Mouse (Mus musculus): Measurements from ENCODE around the gene Tnrc6b.
"Not testable (repeated sequence)": the region's sequence is repeated elsewhere in the genome, so short reads cannot be mapped to it uniquely, and the experiment has no call there.

Tnrc6b gene

DNA sequence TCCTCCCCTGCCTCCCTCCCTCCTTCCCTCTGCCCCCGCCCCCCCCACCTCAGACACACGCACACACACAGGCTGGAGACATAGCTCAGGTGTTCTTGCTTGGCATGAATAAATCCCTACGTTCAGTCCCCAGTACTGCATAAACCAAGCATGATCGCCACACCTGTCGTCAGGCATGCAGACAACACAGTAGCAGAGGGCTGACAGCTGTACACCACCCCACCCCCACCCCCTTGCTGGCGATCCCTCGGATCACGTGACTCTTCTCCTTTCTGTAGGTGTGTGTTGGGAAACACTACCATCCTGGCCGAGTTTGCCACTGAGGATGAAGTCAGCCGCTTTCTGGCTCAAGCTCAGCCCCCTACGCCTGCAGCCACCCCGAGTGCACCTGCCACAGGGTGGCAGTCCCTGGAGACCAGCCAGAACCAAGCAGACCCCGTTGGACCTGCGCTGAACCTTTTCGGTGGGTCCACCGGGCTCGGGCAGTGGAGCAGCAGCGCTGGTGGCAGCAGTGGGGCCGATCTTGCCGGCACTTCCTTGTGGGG lies 217.8 kb downstream of the Tnrc6b start:
- DNase-seq: no peak

DNA sequence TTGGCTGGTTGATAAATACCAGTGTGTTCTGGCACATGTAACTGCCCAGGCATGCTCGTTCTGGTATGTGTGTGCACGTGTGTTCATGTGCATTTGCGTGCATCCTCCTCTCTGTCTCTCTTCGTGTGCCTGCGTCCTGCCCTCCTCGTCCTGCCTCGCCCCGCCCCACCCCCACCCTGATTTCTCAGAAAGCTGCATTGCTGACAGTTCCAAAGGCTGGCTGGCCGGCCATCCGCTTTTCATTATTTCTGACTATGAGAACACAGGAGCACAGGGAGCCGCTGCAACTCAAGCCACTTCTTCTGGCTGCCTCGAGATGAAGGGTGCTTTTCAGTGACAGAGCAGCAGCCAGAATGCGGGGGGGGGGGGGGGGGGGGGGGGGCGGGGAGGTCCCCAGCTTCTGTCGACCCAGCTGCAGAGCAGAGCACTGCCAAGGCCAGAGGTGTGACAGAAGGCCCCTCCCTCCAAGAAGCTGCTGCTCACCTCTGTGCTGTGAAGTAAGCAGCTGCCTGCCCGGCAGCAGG lies 219.0 kb downstream of the Tnrc6b start:
- no peak for DNase-seq

- not testable (repeated sequence) for DNase-seq
These were observed 219.7 kb downstream of the Tnrc6b start for GRCm38 (mm10) chr15:80930676-80931320.

- DNase-seq: no peak
These were observed 220.3 kb downstream of the Tnrc6b start for GRCm38 (mm10) chr15:80931345-80931960.

DNA sequence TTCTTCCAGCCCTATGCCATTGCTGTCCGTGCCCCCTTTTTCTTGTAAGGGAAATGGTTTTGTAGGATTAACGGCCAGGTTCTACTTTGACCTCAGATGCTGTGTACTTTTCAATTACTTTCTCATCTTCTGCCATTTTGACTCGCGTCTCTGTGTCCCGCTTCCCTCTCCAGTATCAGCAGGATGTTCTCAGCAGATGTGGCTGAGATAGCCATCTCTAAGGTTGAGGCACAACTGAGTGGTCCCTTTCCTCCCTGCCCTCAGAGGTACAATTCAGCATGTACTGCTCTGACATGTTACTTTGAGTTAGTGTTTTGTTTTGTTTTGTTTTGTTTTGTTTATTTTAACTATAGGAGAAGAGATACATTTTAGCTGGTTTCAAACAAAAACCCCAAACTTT lies 223.7 kb downstream of the Tnrc6b start:
- no peak for DNase-seq

DNA sequence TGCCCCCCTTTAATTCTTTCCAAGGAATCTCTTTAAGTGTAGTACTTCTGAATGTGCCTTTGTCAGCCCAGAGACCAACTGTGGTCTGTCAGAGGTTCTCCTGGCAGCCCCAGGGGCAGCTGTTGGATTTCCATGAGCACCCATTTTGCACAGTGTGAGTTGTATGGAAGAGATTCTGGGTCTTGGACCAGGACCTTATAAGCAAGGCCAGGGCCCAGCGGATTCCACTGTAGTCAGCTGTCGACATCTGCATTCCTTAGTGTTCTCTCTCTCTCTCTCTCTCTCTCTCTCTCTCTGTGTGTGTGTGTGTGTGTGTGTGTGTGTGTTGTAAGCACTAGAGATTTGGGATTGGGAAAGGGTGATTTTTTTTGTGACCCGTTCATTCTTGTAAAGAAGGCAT lies 225.6 kb downstream of the Tnrc6b start:
- no peak for DNase-seq

DNA sequence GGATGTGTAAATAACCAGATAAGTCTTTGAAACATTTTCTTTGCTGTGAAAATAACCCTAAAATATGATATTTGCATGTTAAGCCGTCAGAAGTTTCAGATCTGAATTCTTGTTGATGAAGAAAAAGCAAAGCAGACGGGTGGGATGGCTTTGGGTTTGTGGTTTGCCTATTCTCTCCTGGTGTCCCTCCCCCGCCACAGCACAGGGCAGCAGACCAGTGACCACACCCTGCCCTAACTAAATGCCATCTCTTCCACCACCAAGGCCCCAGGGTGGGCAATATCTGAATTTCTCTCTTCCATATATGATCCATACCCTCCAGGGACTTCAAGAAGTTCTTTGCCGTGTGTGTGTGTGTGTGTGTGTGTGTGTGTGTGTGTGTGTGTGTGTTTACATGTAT lies 227.5 kb downstream of the Tnrc6b start:
- no peak for DNase-seq

DNA sequence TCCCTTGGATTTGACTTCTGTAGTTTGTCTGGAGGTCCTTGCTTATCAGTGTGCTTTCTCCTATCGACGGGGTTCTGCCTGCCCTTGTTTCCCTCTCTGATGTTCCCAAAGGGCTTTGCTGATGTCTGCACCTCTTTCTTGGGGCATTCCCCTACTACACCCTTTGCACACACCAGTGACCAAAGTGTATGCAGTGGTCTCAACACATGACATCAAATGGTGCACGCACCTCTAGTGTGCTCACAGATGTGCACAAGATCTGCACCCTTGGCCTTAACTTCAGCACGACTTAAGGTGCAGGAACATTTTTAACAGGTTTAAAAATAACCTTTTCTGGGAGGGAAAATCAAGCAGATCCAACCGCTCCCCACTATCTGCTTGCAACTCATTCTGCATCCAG lies 228.3 kb downstream of the Tnrc6b start:
- DNase-seq: no peak

- DNase-seq: no peak
These were observed 230.4 kb downstream of the Tnrc6b start for GRCm38 (mm10) chr15:80941468-80942040.

- peak; percentile 49 for DNase-seq
These were observed 234.7 kb downstream of the Tnrc6b start for GRCm38 (mm10) chr15:80945851-80946250.

GRCm38 (mm10) chr15:80948145-80949135 lies 237.3 kb downstream of the Tnrc6b start, which contains the start of gene Adsl:
Gene Adsl (plus strand): TSS chr15:80948490.
- peak; percentile 89 for DNase-seq

- no peak for DNase-seq
These were observed 238.3 kb downstream of the Tnrc6b start for GRCm38 (mm10) chr15:80949431-80949830.

GRCm38 (mm10) chr15:80950055-80950454 lies 238.9 kb downstream of the Tnrc6b start:
- DNase-seq: no peak

- DNase-seq: no peak
These were observed 242.9 kb downstream of the Tnrc6b start for GRCm38 (mm10) chr15:80953971-80954370.

GRCm38 (mm10) chr15:80954861-80955260 lies 243.7 kb downstream of the Tnrc6b start:
- DNase-seq: no peak

- no peak for DNase-seq
These were observed 244.8 kb downstream of the Tnrc6b start for GRCm38 (mm10) chr15:80955836-80956438.

DNA sequence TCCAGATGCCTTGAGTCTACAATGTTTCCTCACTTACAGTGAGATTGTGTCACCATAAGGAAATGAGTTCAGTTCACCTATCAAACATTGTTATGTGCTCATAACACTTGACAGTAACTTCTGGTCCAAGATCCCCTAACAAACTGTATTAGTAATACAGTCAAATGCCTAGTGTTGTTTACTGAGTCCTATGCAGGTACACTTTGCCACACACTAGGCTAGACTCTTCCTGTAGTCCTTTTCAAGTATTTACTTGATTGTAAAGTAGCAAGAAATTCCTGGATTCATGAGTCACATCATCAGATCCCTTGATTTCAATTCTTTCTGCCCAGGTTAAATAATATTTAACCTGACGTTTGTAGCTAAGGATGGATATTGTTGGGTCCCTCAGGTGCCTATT lies 258.3 kb downstream of the Tnrc6b start:
- DNase-seq: no peak

DNA sequence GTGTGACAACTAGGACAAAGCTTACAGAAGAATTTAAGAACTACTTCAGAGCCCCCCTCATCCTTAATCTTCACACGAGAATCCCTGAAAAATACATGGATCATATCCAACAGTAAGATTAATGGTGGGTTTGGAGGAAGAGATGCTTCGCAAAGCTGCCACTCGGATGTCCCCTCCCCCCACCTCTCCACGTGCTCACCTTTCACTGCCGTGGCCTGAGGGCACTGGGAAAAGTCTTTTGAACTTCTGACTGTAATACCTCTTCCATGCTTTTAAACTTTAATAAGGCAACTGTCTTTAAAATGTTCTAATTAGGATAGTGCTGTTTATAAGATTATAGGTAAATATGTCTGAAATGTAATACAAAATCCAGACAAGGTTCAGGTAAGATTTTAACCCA lies 263.2 kb downstream of the Tnrc6b start:
- DNase-seq: no peak

- no peak for DNase-seq
These were observed 264.6 kb downstream of the Tnrc6b start for GRCm38 (mm10) chr15:80975666-80976065.

GRCm38 (mm10) chr15:80977620-80978334 lies 266.7 kb downstream of the Tnrc6b start, which contains the start of gene Sgsm3:
Gene Sgsm3 (plus strand): TSS chr15:80977765.
- DNase-seq: peak; percentile 87

- no peak for DNase-seq
These were observed 268.5 kb downstream of the Tnrc6b start for GRCm38 (mm10) chr15:80979611-80980010.
